Mouse (Mus musculus): Measurements from ENCODE around the gene Ptk6. TPM values are rescaled to one million over a fixed set of nuclear protein-coding genes. Genes with fewer than 3 reads are reported as not detected.

Ptk6 gene
- not detected for total RNA-seq (2021)

GRCm38 (mm10) chr2:181202422-181202821, at the start of gene Ptk6:
TSS of gene Ptk6 (minus strand) at chr2:181202789.
- intact Hi-C loops (cut with DNase I): no loop called here
- no peak for DNase-seq

DNA sequence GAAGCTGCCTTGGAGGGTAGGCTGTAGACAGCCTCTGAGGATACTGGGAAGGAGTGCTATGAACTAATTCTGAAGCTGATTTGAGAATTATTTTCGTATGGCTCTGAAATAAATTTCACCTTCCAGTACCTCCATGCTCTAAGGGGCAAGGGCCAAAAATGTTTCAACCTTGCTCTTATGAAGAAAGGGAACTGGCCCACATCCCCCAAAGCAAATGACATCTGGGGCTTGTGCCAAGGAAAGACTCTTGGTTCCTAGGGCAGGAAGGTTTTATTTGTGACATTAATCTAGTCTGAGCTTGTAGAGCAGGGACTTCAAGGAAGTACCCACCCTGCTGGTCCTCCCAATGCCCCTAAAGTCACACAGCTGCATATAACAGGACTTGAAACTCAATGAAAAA, 49.3 kb upstream of the Ptk6 start:
- DNase-seq: no peak
- intact Hi-C loops (cut with DNase I): no loop called here

DNA sequence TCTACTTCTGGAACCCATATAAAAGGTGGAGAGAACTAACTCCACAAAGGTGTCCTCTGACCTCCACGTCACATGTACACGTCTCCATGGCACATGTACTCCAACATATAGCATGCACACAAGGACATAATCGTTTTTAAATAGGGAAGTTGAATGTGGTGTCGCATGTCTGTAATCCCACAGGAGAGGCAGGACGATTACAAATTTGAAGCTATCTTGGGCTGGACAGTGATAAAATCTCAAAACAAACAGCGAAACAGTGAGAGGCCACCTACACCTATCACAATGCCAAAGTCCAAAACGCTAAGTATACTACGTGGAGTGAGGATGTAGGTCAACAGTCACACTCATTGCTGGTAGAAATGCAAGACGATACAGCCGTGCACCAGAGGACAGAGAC, 46.6 kb upstream of the Ptk6 start:
- no peak for DNase-seq
- intact Hi-C loops (cut with DNase I): no loop called here

- no peak for DNase-seq
- intact Hi-C loops (cut with DNase I): no loop called here
Measured at GRCm38 (mm10) chr2:181245031-181245430, 42.4 kb upstream of the Ptk6 start.

GRCm38 (mm10) chr2:181243706-181244394, 41.3 kb upstream of the Ptk6 start:
- intact Hi-C loops (cut with DNase I): no loop called here
- DNase-seq: no peak

DNA sequence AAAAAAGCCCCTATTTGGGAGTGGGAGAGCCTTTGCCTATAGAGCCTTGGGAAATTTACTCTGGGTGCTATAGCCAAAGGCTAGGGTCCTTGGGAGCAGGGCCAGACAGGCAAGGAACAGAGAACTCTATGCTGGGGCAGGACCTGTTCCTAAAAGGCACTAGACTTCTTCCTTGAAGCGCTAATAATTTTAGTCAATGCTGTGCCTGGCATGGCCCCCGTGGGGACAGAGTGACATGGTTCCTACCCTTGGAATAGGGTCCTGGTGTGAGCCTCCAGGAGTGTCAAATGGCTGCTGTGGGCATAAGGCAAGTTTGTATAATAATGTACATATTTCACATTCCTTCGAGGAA, 39.7 kb upstream of the Ptk6 start:
- DNase-seq: no peak
- intact Hi-C loops (cut with DNase I): no loop called here

DNA sequence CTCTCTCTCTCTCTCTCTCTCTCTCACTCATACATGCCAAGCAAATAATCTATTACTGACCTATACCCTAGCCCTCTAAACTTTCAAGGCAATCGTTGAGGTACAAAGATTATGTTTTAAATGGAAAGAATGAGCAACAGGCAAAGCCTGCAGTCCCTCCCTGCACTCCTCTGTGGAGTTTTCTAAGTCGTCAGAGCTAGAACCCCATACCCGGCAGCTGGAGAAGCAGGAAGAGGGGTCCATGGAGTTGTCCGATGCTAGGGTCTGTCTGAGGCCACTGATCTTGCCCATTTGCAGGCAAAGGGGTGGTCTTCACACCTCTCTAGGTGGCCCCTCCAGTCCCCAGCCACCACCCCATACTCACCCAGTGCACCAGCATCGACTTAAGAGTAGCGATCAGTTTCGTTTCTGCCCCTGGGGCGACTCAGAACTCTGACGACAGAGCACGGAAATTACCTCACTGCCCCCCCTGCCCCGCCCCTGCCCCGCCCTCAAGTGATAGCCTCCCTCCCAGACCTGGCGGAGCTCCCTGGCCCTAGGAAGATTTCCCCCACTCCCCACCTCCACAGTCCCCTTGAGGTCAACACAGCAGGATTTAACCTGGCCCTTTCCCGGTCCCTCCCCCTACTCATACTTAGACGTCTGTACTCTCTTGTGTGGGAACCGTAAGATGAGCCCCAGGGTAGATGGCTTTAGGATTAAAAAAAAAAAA, 39.2 kb upstream of the Ptk6 start, which contains the start of gene Helz2:
Helz2 (minus strand) TSS at position 426 of the 712 bp plus-strand sequence.
- DNase-seq: no peak
- intact Hi-C loops (cut with DNase I): no loop called here

GRCm38 (mm10) chr2:181240806-181241440, 38.3 kb upstream of the Ptk6 start:
- no peak for DNase-seq
- intact Hi-C loops (cut with DNase I): no loop called here

GRCm38 (mm10) chr2:181239261-181239660, 36.7 kb upstream of the Ptk6 start:
- DNase-seq: no peak
- intact Hi-C loops (cut with DNase I): no loop called here

DNA sequence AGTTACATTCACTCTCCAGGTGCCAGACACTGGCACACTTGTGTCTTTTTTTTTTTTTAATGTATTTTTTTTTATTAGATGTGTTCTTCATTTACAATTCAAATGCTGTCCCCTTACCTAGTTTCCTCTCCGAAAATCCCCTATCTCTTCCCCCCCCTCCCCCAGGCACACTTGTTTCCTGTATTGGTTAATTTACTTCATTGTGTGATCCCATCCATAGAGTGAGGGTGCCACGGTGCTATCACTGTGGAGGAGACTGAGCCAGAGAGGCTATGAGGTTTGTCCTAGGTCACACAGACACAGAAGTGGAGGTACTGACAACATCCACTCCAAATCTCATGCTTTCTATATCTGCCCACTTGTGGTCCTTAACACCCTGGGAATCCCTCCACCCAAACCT, 36.3 kb upstream of the Ptk6 start:
- no peak for DNase-seq
- intact Hi-C loops (cut with DNase I): no loop called here

DNA sequence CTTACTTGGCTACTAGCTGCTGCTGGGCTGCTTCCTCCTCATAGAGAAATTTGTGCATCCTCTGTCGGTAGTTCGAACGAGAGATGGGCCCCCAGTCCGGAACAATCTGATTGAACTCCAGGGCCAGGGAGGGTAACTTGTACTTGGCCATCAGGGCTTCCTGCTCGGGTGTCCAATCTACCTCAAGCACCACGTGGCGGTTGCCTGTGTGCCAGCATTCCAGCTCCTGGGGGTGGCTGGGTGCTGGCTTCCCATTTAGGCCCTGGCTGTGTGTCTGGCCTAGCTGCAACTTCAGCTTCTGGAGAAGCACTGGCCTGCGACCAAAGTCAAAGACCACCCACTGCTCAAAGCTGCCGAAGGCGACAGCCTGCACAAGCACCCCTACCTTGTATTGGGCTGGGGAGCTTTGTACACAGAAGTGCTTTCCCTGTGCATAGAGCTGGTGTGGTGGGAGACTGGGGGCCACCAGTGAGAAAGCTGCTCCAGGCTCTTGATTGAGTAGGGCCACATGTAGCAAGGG, 35.6 kb upstream of the Ptk6 start:
- intact Hi-C loops (cut with DNase I): no loop called here
- peak; percentile 81 for DNase-seq

DNA sequence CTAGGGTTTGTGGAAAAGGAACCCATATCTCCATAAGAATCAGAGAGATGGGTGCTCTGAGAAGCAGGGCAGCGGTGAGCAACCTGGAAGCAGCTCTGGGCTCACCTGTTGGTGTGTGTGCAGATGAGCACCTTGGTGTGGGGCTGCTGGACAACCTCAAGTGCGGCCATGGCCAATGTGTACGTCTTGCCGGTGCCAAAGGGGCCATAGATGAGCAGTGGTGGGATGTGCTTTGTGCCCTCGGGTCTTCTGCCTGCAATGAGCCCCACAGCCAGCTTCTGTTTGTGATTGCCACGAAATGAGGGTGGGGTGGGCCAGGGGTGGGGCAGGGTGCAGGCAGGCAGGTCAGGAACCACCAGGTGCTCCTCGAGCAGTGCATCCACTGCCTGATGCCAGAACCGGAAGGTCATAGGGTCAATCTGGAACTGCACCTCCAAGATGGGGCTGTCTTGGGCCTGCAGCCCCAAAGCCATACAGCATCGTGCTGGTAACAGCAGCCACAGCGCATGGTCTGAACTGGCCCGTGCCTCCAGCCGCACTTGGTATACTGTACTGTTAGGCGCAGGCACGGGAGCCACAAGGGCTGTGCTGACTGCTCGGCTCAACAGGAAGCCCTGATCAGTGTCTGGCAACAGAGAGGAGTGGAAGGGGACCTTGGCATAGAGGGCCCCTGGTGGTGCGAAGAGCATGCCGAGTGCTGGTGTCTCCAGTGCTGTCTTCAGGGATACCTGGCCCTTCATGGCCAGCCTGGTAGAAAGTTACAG, 34.8 kb upstream of the Ptk6 start:
- intact Hi-C loops (cut with DNase I): no loop called here
- no peak for DNase-seq

GRCm38 (mm10) chr2:181235681-181236566, 33.3 kb upstream of the Ptk6 start:
- intact Hi-C loops (cut with DNase I): no loop called here
- no peak for DNase-seq

- intact Hi-C loops (cut with DNase I): no loop called here
Measured at GRCm38 (mm10) chr2:181234680-181235079, 32.1 kb upstream of the Ptk6 start.

GRCm38 (mm10) chr2:181233443-181233842, 30.9 kb upstream of the Ptk6 start:
- DNase-seq: no peak
- intact Hi-C loops (cut with DNase I): no loop called here

More at GRCm38 (mm10) chr2:181234680-181235079, 32.1 kb upstream of the Ptk6 start:
- DNase-seq: no peak

- intact Hi-C loops (cut with DNase I): no loop called here
- DNase-seq: no peak
Measured at GRCm38 (mm10) chr2:181231171-181231570, 28.6 kb upstream of the Ptk6 start.

DNA sequence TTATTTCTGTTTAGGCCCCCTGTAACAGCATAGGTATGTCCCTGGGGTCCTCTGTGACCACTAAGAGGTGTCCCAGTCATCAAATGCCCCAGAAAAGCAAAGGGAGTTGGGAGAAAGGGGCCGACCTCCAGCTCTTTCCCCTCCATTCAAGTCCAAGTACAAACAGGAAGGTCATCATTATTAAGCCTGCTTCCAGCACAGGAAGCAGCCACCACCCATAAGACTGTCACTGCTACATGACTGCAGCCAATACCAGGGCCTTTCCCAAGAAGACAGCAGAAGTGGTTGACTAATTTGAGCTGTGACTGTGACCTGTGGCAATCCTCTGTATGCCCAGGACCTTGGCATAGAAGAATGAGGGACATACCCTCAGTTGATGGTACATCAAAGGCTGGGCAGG, 25.7 kb upstream of the Ptk6 start:
- DNase-seq: no peak
- intact Hi-C loops (cut with DNase I): no loop called here

GRCm38 (mm10) chr2:181227122-181227521, 24.5 kb upstream of the Ptk6 start:
- no peak for DNase-seq
- intact Hi-C loops (cut with DNase I): no loop called here

DNA sequence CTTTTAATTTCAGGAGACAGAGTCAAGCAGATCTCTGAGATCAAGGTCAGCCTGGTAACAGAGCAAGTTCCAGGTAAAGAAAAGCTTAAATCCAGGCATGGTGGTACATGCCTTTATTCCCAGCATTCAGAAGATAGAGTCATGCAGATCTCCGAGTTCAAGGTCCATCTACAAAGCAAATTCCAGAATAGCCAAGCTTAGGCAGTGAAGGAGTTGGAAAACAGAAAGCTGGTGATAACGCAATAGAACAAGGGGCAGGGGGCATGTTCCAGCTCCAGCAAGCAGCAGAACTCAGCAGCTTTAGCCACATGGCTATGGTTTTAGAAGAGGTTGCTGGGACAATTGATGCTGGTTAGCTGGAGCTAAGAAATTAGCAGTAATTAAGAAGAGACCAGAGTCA, 22.4 kb upstream of the Ptk6 start:
- intact Hi-C loops (cut with DNase I): no loop called here
- DNase-seq: no peak

DNA sequence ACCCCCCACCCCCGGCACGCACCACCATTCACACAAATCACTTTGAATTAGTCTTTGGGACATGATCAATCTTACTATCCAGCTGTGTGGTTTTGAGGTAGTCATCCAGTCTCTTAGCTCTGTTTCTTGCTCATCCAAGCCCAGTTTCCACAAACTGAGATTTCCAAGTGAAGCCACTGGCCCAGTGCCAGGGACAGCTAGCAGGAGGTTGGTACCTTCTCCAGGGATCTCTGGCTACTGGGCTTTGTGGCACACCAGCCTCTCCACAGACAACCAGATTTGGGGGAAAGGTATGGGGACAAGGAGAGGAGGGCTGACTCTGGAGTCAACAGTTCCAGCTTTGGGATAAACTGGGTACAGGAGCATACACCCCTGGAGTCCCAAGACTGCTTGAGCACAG, 17.8 kb upstream of the Ptk6 start:
- intact Hi-C loops (cut with DNase I): no loop called here
- DNase-seq: no peak
